Mouse (Mus musculus): ENCODE data around the gene Phf12.

DNA sequence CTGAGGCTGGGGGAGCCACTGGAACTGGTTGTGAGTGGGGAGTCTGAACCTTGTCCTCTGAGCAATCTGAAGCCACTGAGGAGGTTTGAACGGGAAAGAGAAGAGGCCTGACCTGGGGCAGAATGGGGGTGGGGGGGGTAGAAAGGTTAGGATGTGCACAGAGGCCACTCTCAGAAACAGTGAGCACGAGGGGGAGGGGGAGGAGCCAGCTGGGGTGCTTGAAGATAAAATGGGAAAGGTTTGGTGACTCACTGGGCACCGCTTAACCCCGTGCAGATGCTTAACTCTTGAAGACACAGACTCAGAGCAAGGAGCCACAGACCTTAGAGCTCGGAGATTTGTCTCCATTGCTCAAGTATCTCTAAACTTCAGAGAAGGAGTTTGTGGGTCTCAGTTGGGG lies 21.7 kb upstream of the Phf12 start:
- TF ChIP-seq CHD2 (IDR thresholded peaks at IDR 0.05; ENCODE audit: low read depth, low read length) (no peak), MAFK (IDR thresholded peaks at IDR 0.05; ENCODE audit: insufficient read depth, low read depth, low read length) (no peak), HCFC1 (IDR thresholded peaks at IDR 0.05; ENCODE audit: borderline replicate concordance, insufficient read depth, low read length) (no peak)
